Mouse (Mus musculus) stomach, postnatal 0 days (tissue): ENCODE results near the gene Tfip11.

ENCODE experiments used
- CTCF ChIP-seq: IDR thresholded peaks from 2 replicates; pipeline ENCODE4 v1.5.1; 2016; ENCODE audit warnings: antibody characterized with exemption, low read depth, mild to moderate bottlenecking, moderate library complexity
- EP300 ChIP-seq: optimal IDR thresholded peaks from 2 replicates; pipeline ENCODE3; 2016; ENCODE audit warnings: antibody characterized with exemption

DNA sequence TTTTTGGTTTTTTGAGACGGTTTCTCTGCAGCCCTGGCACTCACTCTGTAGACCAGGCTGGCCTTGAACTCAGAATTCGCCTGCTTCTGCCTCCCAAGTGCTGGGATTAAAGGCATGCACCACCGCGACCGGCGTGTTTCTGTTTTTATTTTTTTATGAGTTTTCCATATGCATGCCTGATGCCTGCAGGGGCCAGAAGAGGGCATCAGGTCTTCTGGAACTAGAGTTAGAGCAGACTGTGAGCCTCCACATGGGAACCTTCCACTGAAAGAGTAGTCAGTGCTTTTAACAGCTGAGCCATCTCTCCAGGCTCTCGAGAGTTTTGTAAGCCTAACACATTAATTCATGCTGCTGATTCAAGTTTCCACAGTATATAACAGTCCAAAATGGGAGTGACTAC lies 13.1 kb downstream of the Tfip11 start:
- peak; percentile 32 for TF ChIP-seq CTCF
- no peak for TF ChIP-seq EP300
